Comparison of ENCODE assay signal across 8 mouse cellular contexts in the genomic region with DNA sequence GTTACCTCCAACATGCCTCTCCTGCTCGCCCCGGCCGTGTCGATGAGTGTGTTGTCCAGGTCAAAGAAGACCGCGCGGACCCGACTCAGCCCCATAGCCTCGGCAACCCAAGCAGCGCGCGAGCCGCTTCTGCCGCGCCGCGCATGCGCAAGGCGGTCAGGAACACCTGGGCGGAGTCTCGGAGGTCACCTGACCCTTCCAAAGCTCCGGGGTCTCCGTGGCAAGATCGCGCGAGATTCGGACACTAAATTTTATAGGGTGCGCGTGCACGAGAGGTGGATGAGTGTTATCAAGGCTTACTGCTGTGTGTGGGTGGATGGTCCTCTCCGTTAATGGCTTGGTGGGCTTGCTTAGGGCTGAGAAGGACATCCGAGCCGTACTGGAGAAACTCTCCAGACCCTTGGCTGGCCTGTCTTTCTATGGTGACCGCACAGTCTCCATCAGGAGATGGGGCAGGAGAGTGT. TPM values are rescaled to one million over a fixed set of nuclear protein-coding genes. Genes with fewer than 3 reads are reported as not detected.
DNase-seq lines count a peak whose midpoint lies in the region; ATAC-seq and TF ChIP-seq lines count a peak whose summit lies in the region.

A gene (minus strand): TSS at position 151 of the 464 bp plus-strand sequence.
A gene (minus strand): TSS at position 167 of the 464 bp plus-strand sequence.

- peak; percentile 82 to 97 for TF ChIP-seq POLR2A in MEL (IDR thresholded peaks at IDR 0.05; ENCODE audit: control insufficient read depth in 1 of 2, insufficient read depth in 1 of 2, low read depth in 1 of 2, low read length in 2 of 2, poor library complexity in 1 of 2)
- TF ChIP-seq POLR2A in cerebellum, adult 2 months (IDR thresholded peaks at IDR 0.05; ENCODE audit: borderline replicate concordance, insufficient read depth, low read length): peak; percentile 76; the same call in 1 of the 2 replicates

- H3K27ac ChIP-seq in MEL (ENCODE audit: control insufficient read depth, low read depth, low read length): peak within 1 kb of the TSS; percentile 77
- peak within 1 kb of the TSS; percentile 90 for H3K27ac ChIP-seq in cerebellum, adult 2 months (ENCODE audit: insufficient read depth, low read length)
- H3K27ac ChIP-seq in forebrain, postnatal 0 days (ENCODE audit: low read depth, low read length): peak within 1 kb of the TSS; percentile 73
- H3K27ac ChIP-seq in lung, embryonic 15.5 days: peak within 1 kb of the TSS; percentile 78

- peak; percentile 26 to 38; a peak in 2 of 4 replicates for TF ChIP-seq EP300 in MEL (IDR thresholded peaks at IDR 0.05; ENCODE audit: low read depth in 1 of 2, low read length in 2 of 2)

- no peak for TF ChIP-seq CTCF in MEL (IDR thresholded peaks at IDR 0.05 in 2 of 3, conservative IDR thresholded peaks at IDR 0.05 in 1 of 3; ENCODE audit: control insufficient read depth in 1 of 3, insufficient read depth in 1 of 3, low read depth in 2 of 3, low read length in 3 of 3, poor library complexity in 1 of 3, severe bottlenecking in 1 of 3)
- TF ChIP-seq CTCF in cerebellum, adult 2 months (IDR thresholded peaks at IDR 0.05; ENCODE audit: borderline replicate concordance, insufficient read depth, low read depth, low read length): no peak
- TF ChIP-seq CTCF in forebrain, postnatal 0 days (IDR thresholded peaks at IDR 0.05; ENCODE audit: low read depth): no peak

- no peak for TF ChIP-seq RAD21 in MEL (IDR thresholded peaks at IDR 0.05; ENCODE audit: low read depth, low read length)

- peak within 1 kb of the TSS; percentile 83 for H3K4me2 ChIP-seq in forebrain, postnatal 0 days (ENCODE audit: low read depth)
- H3K4me2 ChIP-seq in lung, embryonic 15.5 days: peak within 1 kb of the TSS; percentile 77

- DNase-seq in MEL (ENCODE audit: low read depth, low spot score): peak; percentile 97
- DNase-seq in cerebellum, adult 2 months: peak; percentile 96
- peak; percentile 96 for DNase-seq in forebrain, postnatal 0 days
- DNase-seq in heart, postnatal 4 days: peak; percentile 96
- DNase-seq in layer of hippocampus, adult 8-10 months (ENCODE audit: low spot score in 2 of 2): peak; percentile 90 to 91
- DNase-seq in ovary, adult 18-20 months (ENCODE audit: low spot score): peak; percentile 90
- peak; percentile 93 for DNase-seq in thymus, postnatal 0 days (ENCODE audit: low spot score)

- H3K9ac ChIP-seq in MEL (ENCODE audit: control insufficient read depth, low read depth, low read length, poor library complexity, severe bottlenecking): peak within 1 kb of the TSS; percentile 93
- H3K9ac ChIP-seq in forebrain, postnatal 0 days: peak within 1 kb of the TSS; percentile 85
- H3K9ac ChIP-seq in lung, embryonic 15.5 days: peak within 1 kb of the TSS; percentile 98

- no peaks in the 10 kb centered on the region for H3K9me3 ChIP-seq in MEL (replicated peaks; ENCODE audit: insufficient read depth, low read length)
- no peaks in the 10 kb centered on the region for H3K9me3 ChIP-seq in forebrain, postnatal 0 days (ENCODE audit: low read length)
- H3K9me3 ChIP-seq in lung, embryonic 15.5 days: no peaks in the 10 kb centered on the region

- peaks cover 13 to 14% of the 10 kb centered on the region in 2 experiments for H3K4me1 ChIP-seq in MEL (ENCODE audit: control insufficient read depth in 1 of 2, insufficient read depth in 2 of 2, low read length in 2 of 2)
- peaks cover 5% of the 10 kb centered on the region; the same call in 1 of the 2 replicates for H3K4me1 ChIP-seq in cerebellum, adult 2 months (ENCODE audit: control insufficient read depth, insufficient read depth, low read length)
- H3K4me1 ChIP-seq in forebrain, postnatal 0 days (ENCODE audit: insufficient read depth): peaks cover 10% of the 10 kb centered on the region
- peaks cover 16% of the 10 kb centered on the region; the same call in 1 of the 2 replicates for H3K4me1 ChIP-seq in lung, embryonic 15.5 days

- ATAC-seq in forebrain, postnatal 0 days: peak; percentile 93
- ATAC-seq in lung, embryonic 15.5 days (ENCODE audit: borderline replicate concordance, extremely low read depth, low FRiP score, low TSS enrichment): peak; percentile 96

- no peaks in the 10 kb centered on the region for H3K27me3 ChIP-seq in MEL (ENCODE audit: control insufficient read depth in 1 of 2, insufficient read depth in 2 of 2, low read length in 2 of 2)
- H3K27me3 ChIP-seq in cerebellum, adult 2 months (ENCODE audit: control insufficient read depth, insufficient read depth, low read length): no peaks in the 10 kb centered on the region
- H3K27me3 ChIP-seq in forebrain, postnatal 0 days (ENCODE audit: insufficient read depth, low read length): no peaks in the 10 kb centered on the region
- H3K27me3 ChIP-seq in lung, embryonic 15.5 days: no peaks in the 10 kb centered on the region

- H3K4me3 ChIP-seq in MEL (ENCODE audit: control insufficient read depth in 1 of 2, insufficient read depth in 1 of 2, low read depth in 2 of 2, low read length in 2 of 2): peak within 1 kb of the TSS; percentile 83 to 97
- peak within 1 kb of the TSS; percentile 81 for H3K4me3 ChIP-seq in cerebellum, adult 2 months (replicated peaks; ENCODE audit: insufficient read depth, low read depth, low read length)
- peak within 1 kb of the TSS; percentile 56 for H3K4me3 ChIP-seq in forebrain, postnatal 0 days (ENCODE audit: low read depth, low read length)
- H3K4me3 ChIP-seq in lung, embryonic 15.5 days: peak within 1 kb of the TSS; percentile 96

- peaks cover 29% of the 10 kb centered on the region for H3K79me2 ChIP-seq in MEL (ENCODE audit: control insufficient read depth, insufficient read depth, low read length, poor library complexity)

- under 1% methylated on average over 34 of the region's 34 CpGs for WGBS in cerebellum, adult 2 months
- under 1% methylated on average over 34 of the region's 34 CpGs for WGBS in forebrain, postnatal 0 days
- WGBS in lung, embryonic 15.5 days: 1% methylated on average over 34 of the region's 34 CpGs

- peaks cover 2 to 22% of the 10 kb centered on the region in 2 experiments; a peak in 3 of 4 replicates for H3K36me3 ChIP-seq in MEL (ENCODE audit: control insufficient read depth in 1 of 2, insufficient read depth in 2 of 2, low read length in 2 of 2)
- H3K36me3 ChIP-seq in forebrain, postnatal 0 days (ENCODE audit: insufficient read depth): no peaks in the 10 kb centered on the region
- no peaks in the 10 kb centered on the region for H3K36me3 ChIP-seq in lung, embryonic 15.5 days

TF ChIP-seq in MEL, 35 proteins besides CTCF, POLR2A, EP300 and RAD21 (continues in another document):
- TF ChIP-seq RCOR1 (IDR thresholded peaks at IDR 0.05; ENCODE audit: low read depth, low read length) (0 out of 2 replicates have a peak, but pooled peaks have one; percentile 55), SIN3A (IDR thresholded peaks at IDR 0.05; ENCODE audit: low read length) (peak; percentile 75), CHD2 (IDR thresholded peaks at IDR 0.05; ENCODE audit: low read length) (peak; percentile 96), ETS1 (IDR thresholded peaks at IDR 0.05; ENCODE audit: low read depth, low read length) (peak; percentile 57), HCFC1 (IDR thresholded peaks at IDR 0.05; ENCODE audit: low read depth, low read length) (peak; percentile 82), MXI1 (IDR thresholded peaks at IDR 0.05; ENCODE audit: low read depth, low read length) (peak; percentile 69; the same call in 1 of the 2 replicates), MAX (IDR thresholded peaks at IDR 0.05; ENCODE audit: low read length) (peak; percentile 87), POLR2AphosphoS2 (IDR thresholded peaks at IDR 0.05; ENCODE audit: low read length) (peak; percentile 92), JUND (IDR thresholded peaks at IDR 0.05; ENCODE audit: low read depth, low read length) (no peak), KAT2A (conservative IDR thresholded peaks at IDR 0.05; ENCODE audit: low read depth, low read length) (0 out of 2 replicates have a peak, but pooled peaks have one; percentile 19), TBP (IDR thresholded peaks at IDR 0.05; ENCODE audit: low read depth, low read length) (peak; percentile 95), TCF12 (IDR thresholded peaks at IDR 0.05; ENCODE audit: low read depth, low read length) (peak; percentile 66; the same call in 1 of the 2 replicates), BHLHE40 (IDR thresholded peaks at IDR 0.05; ENCODE audit: borderline replicate concordance, low read depth, low read length) (peak; percentile 82; the same call in 1 of the 2 replicates), E2F4 (IDR thresholded peaks at IDR 0.05; ENCODE audit: borderline replicate concordance, low read depth, low read length) (no peak; the same call in 1 of the 2 replicates), MYC (IDR thresholded peaks at IDR 0.05; ENCODE audit: low read depth, low read length) (peak; percentile 72), UBTF (IDR thresholded peaks at IDR 0.05; ENCODE audit: borderline replicate concordance, insufficient read depth, low read depth, low read length) (no peak), TAL1 (IDR thresholded peaks at IDR 0.05; ENCODE audit: low read length) (no peak)

RNA-seq across cellular contexts. Expression of the first gene that starts in this region (rescaled TPM):
- total RNA-seq in MEL (2012; rRNA removed): 9.8 and 11.6 TPM in 2 replicates
- polyA plus RNA-seq in MEL (2012; ENCODE audit: insufficient read depth in 1 of 2, insufficient read length in 2 of 2, low read depth in 1 of 2, low replicate concordance in 2 of 2, missing spikeins in 1 of 2): 10 to 100 TPM in 1 of 2 experiments, not detected in 1; 16.8 TPM
- polyA plus RNA-seq in cerebellum, adult 2 months (2012; rRNA removed): 4.7 and 5.9 TPM in 2 replicates
- total RNA-seq in forebrain, postnatal 0 days (2014; rRNA removed): 7.4 and 14.9 TPM in 2 replicates
- 2.6 and 4.7 TPM in 2 replicates for polyA plus RNA-seq in forebrain, postnatal 0 days (2015; fragmentation: Nextera tagmentation; extraction: Ambion mirVana)
- 1 to 10 TPM; 1.7 to 2.5 TPM for total RNA-seq in heart, postnatal 4 days (2021)
- 1 to 10 TPM; 5.2 to 7.4 (median 6.4) TPM for total RNA-seq in layer of hippocampus, adult 8-10 months (2022)
- polyA plus RNA-seq in lung, embryonic 15.5 days (2015; fragmentation: Nextera tagmentation; extraction: Ambion mirVana): 11.1 and 11.3 TPM in 2 replicates
- polyA plus RNA-seq in thymus, postnatal 0 days (2015; fragmentation: Nextera tagmentation; extraction: Ambion mirVana): 0.98 and 1.4 TPM in 2 replicates

RNA-seq across cellular contexts. Expression of the second gene that starts in this region (rescaled TPM):
- 24.7 and 25.4 TPM in 2 replicates for total RNA-seq in MEL (2012; rRNA removed)
- polyA plus RNA-seq in MEL (2012; ENCODE audit: insufficient read depth in 1 of 2, insufficient read length in 2 of 2, low read depth in 1 of 2, low replicate concordance in 2 of 2, missing spikeins in 1 of 2): 10 to 100 TPM in 1 of 2 experiments, not detected in 1; 14.6 TPM
- polyA plus RNA-seq in cerebellum, adult 2 months (2012; rRNA removed): 16.3 and 16.9 TPM in 2 replicates
- total RNA-seq in forebrain, postnatal 0 days (2014; rRNA removed): 13.1 and 14.0 TPM in 2 replicates
- polyA plus RNA-seq in forebrain, postnatal 0 days (2015; fragmentation: Nextera tagmentation; extraction: Ambion mirVana): 29.1 and 31.4 TPM in 2 replicates
- 1 to 10 TPM; 6.6 to 7.9 TPM for total RNA-seq in heart, postnatal 4 days (2021)
- total RNA-seq in layer of hippocampus, adult 8-10 months (2022): 10 to 100 TPM; 16.1 to 26.7 (median 22.6) TPM
- 49.6 and 51.9 TPM in 2 replicates for polyA plus RNA-seq in lung, embryonic 15.5 days (2015; fragmentation: Nextera tagmentation; extraction: Ambion mirVana)
- polyA plus RNA-seq in thymus, postnatal 0 days (2015; fragmentation: Nextera tagmentation; extraction: Ambion mirVana): 45.6 and 46.8 TPM in 2 replicates

Comparison
In these comparisons a context has a peak if more than half of its experiments do, and no peak if none do; other contexts are left out.
1. Peak in every context shown above with its lines: DNase-seq, ATAC-seq, H3K4me3 ChIP-seq and H3K27ac ChIP-seq.